Mouse (Mus musculus): Measurements from ENCODE around the gene Smyd5. TPM values are rescaled to one million over a fixed set of nuclear protein-coding genes. Genes with fewer than 3 reads are reported as not detected.
"Not testable (repeated sequence)": the region's sequence is repeated elsewhere in the genome, so short reads cannot be mapped to it uniquely, and the experiment has no call there.

The Smyd5 gene
- polyA plus RNA-seq, 1 experiment from 2014 or later, result 31.6 TPM

DNA sequence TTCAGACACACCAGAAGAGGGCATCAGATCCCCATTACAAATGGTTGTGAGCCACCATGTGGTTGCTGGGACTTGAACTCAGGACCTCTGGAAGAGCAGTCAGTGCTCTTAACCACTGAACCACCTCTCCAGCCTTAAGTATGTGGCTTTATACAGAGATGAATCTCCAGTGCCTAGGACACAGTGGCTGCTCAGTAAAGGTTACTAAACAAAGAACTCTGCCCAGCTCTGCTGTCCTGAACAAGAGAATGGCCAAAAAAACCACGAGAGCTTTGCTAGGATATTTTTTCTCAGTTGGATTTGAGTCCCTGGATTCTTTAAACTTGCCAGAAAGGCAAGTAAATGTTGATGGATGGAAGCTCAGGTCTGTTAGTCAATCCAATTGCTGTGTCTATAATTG is 18.4 kb downstream of the Smyd5 start:
- Histone ChIP-seq H3K4me3 (replicated peaks) (peak overlapping the region; percentile 90), H3K36me3 (peaks cover 33% of the 10 kb centered on the region), H3K4me2 (peak overlapping the region; percentile 97), H3K27ac (peak overlapping the region; percentile 85), H3K9ac (peak overlapping the region; percentile 89), H3K4me1 (replicated peaks) (peaks cover 42% of the 10 kb centered on the region)
- not testable (repeated sequence) for H3K27me3 ChIP-seq; ATAC-seq (ENCODE audit: low read depth); H3K9me3 ChIP-seq (replicated peaks); DNase-seq
- WGBS (ENCODE audit: insufficient replicate concordance), result 34% methylated on average over 1 of the region's 1 CpGs

DNA sequence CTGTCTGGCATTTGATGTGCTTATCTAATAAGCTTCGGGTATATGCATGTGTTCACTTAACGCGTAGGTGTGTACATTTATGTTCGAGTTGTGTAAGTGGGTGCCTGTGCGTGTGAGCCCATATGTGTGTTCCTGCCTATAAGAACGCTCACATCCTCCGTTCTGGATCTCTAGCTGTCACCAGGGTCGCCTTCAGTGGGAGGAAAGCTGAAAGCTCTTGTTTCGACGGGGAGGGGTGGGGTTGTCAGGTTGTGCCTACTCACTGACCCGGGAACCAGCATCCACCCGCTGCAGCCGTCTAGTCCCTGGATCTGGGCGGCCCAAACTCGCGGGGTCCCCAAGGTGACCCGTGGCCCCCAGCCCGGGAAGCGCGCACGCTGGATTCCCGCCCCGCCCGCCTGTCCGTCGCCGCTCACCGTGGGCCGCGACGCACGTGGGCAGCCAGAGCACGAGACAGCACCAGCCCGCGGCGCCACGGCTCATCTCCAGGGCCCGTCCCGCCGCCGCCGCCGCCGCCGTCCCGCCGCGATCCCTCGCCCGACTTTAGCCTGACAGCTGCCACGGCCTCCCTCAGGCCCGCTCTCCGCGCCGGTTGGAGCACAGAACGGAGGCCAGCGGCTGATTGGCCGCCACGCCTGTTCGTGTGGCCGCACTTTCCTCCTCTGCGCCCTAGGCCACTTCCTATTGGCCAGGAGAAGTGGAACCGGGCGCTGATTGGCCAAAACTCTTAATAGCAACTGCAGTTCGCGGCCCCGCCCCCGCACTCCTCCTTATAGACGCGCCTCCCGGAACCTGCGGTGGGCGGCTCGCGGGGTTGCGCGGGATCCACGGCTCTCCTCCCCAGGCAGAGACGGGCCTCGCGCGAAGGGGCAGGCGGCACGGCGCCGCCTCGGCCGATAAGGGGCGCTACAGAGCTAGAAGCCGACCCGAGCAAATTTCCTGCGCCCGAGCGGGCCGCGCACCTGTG is 19.2 kb downstream of the Smyd5 start, which contains the start of gene Cct7:
Gene Cct7, plus strand, starts transcription at position 818 of the 967 bp plus-strand sequence.
- peak within 1 kb of the TSS; percentile 93 for H3K9ac ChIP-seq

DNA sequence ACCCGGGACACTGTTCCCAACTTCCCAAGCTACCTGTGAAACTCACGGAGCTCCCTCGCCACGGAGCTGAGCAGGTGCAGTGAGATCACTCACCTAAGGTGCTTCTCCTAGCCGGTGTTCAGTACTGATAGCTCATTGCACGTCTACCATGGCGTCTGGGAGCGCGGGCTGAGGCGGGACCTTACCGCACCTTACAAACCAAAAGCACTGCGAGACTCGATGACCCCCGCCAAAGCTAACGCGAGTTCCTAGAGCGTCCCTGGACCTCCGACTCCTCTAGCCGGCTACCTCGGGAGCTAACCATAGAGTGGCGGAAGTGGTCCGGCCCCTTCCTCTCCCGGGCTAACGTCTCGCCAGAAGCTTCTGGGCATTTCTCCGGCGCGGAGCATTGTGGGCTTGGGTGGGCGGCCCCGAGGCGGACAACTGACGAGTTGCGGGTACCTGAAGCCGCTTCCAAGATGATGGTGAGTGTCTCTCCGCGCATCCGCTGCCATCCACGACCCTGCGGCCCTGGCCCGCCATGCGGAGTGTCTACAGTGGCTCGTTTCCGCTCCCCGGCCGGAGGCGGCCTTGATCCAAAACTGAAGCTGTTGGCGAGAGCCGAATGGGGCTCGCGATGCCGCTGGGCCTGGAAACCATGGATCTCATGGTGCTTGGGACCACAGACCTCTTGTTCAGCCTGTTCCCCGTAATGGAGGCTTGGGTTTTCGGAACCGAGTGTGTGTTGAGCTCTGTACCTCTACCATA is 20.0 kb downstream of the Smyd5 start, which contains the start of gene Pradc1:
Gene Pradc1, minus strand, starts transcription at position 307 of the 747 bp plus-strand sequence.
- Histone ChIP-seq H3K9me3 (replicated peaks) (no peaks in the 10 kb centered on the region), H3K4me2 (peak within 1 kb of the TSS; percentile 97), H3K27ac (peak within 1 kb of the TSS; percentile 94), H3K4me1 (replicated peaks) (peaks cover 58% of the 10 kb centered on the region), H3K36me3 (peaks cover 18% of the 10 kb centered on the region), H3K4me3 (replicated peaks) (peak within 1 kb of the TSS; percentile 90), H3K9ac (peak within 1 kb of the TSS; percentile 93), H3K27me3 (no peaks in the 10 kb centered on the region)
- ATAC-seq (ENCODE audit: low read depth), result peak; percentile 68
- WGBS (ENCODE audit: insufficient replicate concordance), result under 1% methylated on average over 54 of the region's 54 CpGs
- DNase-seq, result peak; percentile 93

More for the DNA sequence above, 19.2 kb downstream of the Smyd5 start, which contains the start of gene Cct7:
- Histone ChIP-seq H3K27me3 (no peaks in the 10 kb centered on the region), H3K36me3 (peaks cover 25% of the 10 kb centered on the region), H3K4me2 (peak within 1 kb of the TSS; percentile 97), H3K4me3 (replicated peaks) (peak within 1 kb of the TSS; percentile 90), H3K4me1 (replicated peaks) (peaks cover 50% of the 10 kb centered on the region), H3K27ac (peak within 1 kb of the TSS; percentile 94), H3K9me3 (replicated peaks) (no peaks in the 10 kb centered on the region)
- WGBS (ENCODE audit: insufficient replicate concordance), result under 1% methylated on average over 92 of the region's 96 CpGs
- ATAC-seq (ENCODE audit: low read depth) (peak; percentile 93), DNase-seq (peak; percentile 98)

DNA sequence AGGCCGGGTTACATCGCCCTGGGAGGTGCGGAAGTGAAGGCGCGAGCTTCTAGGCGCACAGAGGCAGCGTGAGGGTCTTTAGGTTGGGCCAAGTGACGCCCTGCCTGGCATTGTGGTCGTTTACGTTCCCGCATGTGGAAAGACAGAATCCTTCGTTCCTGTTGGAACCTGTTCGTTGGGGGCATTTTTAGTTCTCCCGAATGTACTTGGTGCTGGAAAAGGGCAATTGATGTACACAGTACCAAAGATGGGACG is 20.5 kb downstream of the Smyd5 start:
- Histone ChIP-seq H3K4me2 (peak overlapping the region; percentile 97), H3K36me3 (peaks cover 18% of the 10 kb centered on the region), H3K9ac (peak overlapping the region; percentile 93), H3K4me1 (replicated peaks) (peaks cover 63% of the 10 kb centered on the region), H3K27me3 (no peaks in the 10 kb centered on the region), H3K9me3 (replicated peaks) (no peaks in the 10 kb centered on the region), H3K27ac (peak overlapping the region; percentile 94), H3K4me3 (replicated peaks) (peak overlapping the region; percentile 90)
- WGBS (ENCODE audit: insufficient replicate concordance), result under 1% methylated on average over 15 of the region's 15 CpGs
- ATAC-seq (ENCODE audit: low read depth) (no peak), DNase-seq (no peak)

DNA sequence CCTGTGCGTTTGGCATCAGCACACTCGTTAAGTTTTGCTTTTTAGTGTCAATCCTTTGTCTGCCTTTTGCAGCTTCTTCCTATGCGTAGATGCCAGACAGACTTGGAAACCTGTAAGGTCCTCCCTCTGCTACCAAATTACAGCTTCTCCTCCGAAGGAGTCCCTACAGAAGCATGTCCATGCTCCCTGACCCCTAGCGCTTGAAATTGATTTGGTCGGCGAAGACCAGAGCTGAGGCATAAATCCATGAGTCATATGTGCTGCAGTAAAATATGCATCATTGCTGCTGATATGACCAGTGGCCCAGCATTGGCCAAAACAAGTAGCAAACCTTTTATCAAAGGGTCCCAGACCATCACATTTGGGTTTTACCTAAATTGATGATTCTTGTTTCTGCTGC is 21.0 kb downstream of the Smyd5 start:
- Histone ChIP-seq H3K9ac (peak overlapping the region; percentile 93), H3K27me3 (no peaks in the 10 kb centered on the region), H3K36me3 (peaks cover 18% of the 10 kb centered on the region), H3K4me3 (replicated peaks) (peak overlapping the region; percentile 90), H3K4me1 (replicated peaks) (peaks cover 68% of the 10 kb centered on the region), H3K9me3 (replicated peaks) (no peaks in the 10 kb centered on the region), H3K4me2 (peak overlapping the region; percentile 97), H3K27ac (peak overlapping the region; percentile 94)
- WGBS (ENCODE audit: insufficient replicate concordance), result 3% methylated on average over 7 of the region's 7 CpGs
- ATAC-seq (ENCODE audit: low read depth) (no peak), DNase-seq (peak; percentile 48)

DNA sequence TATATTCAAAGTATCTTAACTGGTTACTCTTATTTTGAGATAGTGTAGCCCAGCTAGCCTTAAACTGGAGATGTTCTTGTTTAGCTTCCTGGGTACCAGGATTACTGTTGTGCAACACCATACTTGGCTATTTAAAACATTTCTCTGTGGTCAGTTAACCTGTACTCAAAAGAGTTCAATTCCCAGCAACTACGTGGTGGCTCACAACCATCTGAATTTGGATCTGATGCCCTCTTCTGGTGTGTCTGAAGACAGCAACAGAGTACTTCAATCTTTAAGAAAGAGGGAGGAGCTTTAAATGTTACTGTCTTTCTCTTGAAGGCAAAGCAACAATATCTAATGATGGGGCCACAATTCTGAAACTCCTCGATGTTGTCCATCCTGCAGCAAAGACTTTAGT is 27.8 kb downstream of the Smyd5 start:
- Histone ChIP-seq H3K9ac (no peak overlapping the region), H3K9me3 (replicated peaks) (no peaks in the 10 kb centered on the region), H3K4me1 (replicated peaks) (peaks cover 38% of the 10 kb centered on the region), H3K4me2 (no peak overlapping the region), H3K27ac (no peak overlapping the region), H3K27me3 (no peaks in the 10 kb centered on the region), H3K36me3 (peaks cover 78% of the 10 kb centered on the region), H3K4me3 (replicated peaks) (no peak overlapping the region)
- 73% methylated on average over 2 of the region's 2 CpGs for WGBS (ENCODE audit: insufficient replicate concordance)
- ATAC-seq (ENCODE audit: low read depth), result no peak
- DNase-seq, result no peak

DNA sequence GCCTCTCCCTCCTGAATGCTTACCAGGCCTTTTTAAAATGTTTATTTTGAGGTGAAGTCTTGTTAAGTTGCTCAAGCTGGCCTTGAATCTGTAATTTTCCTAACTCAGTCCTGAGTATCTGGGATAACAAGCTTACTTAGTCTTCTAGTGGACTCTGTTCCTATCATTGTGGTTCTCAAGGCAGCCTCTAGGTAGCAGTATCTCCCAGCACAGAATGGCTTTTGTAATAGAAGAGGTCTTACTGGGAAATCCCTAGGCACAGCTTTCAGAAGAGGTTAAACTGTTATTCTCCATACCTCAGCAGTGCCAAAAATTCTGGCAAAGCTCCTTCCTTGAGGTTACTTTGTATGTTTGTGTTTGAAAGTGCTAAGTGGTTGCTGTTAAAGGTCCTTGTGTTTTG is 33.6 kb downstream of the Smyd5 start:
- DNase-seq, result no peak

DNA sequence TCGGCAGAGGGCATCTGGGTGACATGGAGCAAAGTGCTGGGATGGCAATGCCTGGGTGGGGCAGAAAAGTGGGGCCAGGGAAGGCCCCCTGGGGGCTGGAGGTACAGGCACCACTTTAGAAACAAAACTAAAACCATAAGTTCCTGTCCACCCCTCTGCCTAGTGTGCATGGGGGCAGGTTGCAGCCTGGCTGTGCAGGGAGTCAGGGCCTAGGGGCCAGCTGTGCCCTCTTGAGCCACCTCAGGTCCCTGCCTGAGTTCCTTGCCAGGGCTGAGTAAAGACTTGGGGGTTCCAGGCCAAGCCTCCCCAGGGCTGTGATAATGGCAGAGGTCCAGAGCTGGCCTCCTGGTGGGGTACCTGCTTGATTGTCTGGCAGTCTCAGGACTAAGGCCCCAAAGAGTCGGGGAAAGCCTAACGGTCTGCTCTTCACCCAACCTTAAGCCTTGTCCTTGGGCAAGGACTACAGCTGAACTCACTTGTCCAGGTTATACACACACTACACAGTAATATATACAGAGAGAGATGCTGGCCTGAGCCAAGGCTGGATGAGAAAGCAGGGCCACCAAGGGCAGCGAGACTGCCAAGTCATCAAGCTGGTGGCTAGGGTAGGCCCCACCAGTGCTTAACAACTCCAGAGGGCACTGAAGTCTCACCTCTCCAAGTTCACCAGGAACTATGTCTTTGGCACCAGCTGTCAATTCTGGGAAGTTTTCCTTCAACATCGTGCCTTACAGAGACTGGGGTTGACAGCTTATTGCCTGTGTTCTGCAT is 38.1 kb downstream of the Smyd5 start:
- H3K9me3 ChIP-seq (replicated peaks), result no peaks in the 10 kb centered on the region
- no peak overlapping the region for H3K9ac ChIP-seq
- H3K27me3 ChIP-seq, result 0 out of 2 replicates have a peak, but pooled peaks cover 5% of the 10 kb centered on the region
- DNase-seq (no peak), ATAC-seq (ENCODE audit: low read depth) (0 out of 2 replicates have a peak, but pooled peaks have one; percentile 9)
- no peaks in the 10 kb centered on the region for H3K4me1 ChIP-seq (replicated peaks)
- H3K36me3 ChIP-seq, result peaks cover 51% of the 10 kb centered on the region
- no peak overlapping the region for H3K27ac ChIP-seq
- 58% methylated on average over 5 of the region's 5 CpGs for WGBS (ENCODE audit: insufficient replicate concordance)
- no peak overlapping the region for H3K4me3 ChIP-seq (replicated peaks)
- no peak overlapping the region for H3K4me2 ChIP-seq

More for the DNA sequence above, 33.6 kb downstream of the Smyd5 start:
- Histone ChIP-seq H3K36me3 (peaks cover 96% of the 10 kb centered on the region), H3K9me3 (replicated peaks) (no peaks in the 10 kb centered on the region), H3K9ac (no peak overlapping the region), H3K4me2 (no peak overlapping the region), H3K27ac (no peak overlapping the region), H3K4me1 (replicated peaks) (no peaks in the 10 kb centered on the region), H3K4me3 (replicated peaks) (no peak overlapping the region), H3K27me3 (no peaks in the 10 kb centered on the region)
- no peak for ATAC-seq (ENCODE audit: low read depth)

DNA sequence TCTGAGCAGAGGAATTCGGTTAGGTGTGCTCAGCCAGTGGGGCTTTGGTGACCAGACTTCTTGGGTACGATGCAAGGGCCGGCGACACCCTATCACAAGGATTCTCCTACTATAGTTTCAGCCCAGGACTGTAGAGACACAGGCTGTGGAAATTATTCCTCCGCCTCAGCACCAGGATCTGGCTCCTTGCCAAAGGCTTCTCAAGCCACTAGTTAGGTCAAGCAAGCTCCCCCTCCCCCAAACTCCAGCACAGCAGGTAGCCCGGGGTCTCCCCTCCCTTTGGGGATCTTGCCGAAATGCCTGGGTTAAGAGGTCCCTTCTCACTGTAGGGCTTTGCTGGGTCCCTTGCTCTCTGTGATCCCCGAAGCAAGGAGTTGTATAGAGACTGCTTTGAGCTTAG is 40.2 kb downstream of the Smyd5 start:
- H3K9me3 ChIP-seq (replicated peaks), result no peaks in the 10 kb centered on the region
- WGBS (ENCODE audit: insufficient replicate concordance), result 58% methylated on average over 8 of the region's 8 CpGs
- no peak overlapping the region for H3K4me2 ChIP-seq
- H3K36me3 ChIP-seq, result peaks cover 30% of the 10 kb centered on the region
- H3K9ac ChIP-seq, result no peak overlapping the region
- H3K4me1 ChIP-seq (replicated peaks), result no peaks in the 10 kb centered on the region
- 0 out of 2 replicates have a peak, but pooled peaks cover 9% of the 10 kb centered on the region for H3K27me3 ChIP-seq
- no peak overlapping the region for H3K27ac ChIP-seq
- DNase-seq, result no peak
- ATAC-seq (ENCODE audit: low read depth), result no peak
- no peak overlapping the region for H3K4me3 ChIP-seq (replicated peaks)

DNA sequence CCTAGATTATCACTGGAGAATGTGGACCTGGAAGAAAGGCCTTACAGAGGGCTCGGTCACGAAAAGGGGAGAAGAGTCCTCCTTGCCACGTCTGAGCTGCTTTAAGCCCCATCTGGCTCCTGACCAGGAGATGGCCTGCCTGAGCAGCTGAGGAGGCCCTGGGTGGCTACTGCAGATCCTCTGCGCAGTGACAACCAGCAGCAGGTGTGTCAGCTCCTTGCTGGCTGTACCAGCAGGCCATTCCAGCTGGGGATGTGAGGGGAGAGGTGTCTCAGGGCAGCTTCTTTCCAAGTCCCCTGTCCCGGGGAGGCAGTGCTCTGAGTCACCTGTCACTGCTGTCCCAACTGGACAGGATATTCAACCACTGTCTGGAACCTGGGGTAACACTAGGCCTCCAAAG is 40.8 kb downstream of the Smyd5 start:
- no peaks in the 10 kb centered on the region for H3K9me3 ChIP-seq (replicated peaks)
- WGBS (ENCODE audit: insufficient replicate concordance), result 47% methylated on average over 5 of the region's 5 CpGs
- no peaks in the 10 kb centered on the region for H3K4me1 ChIP-seq (replicated peaks)
- DNase-seq (no peak), ATAC-seq (ENCODE audit: low read depth) (no peak)
- H3K27me3 ChIP-seq, result 0 out of 2 replicates have a peak, but pooled peaks cover 13% of the 10 kb centered on the region
- H3K4me3 ChIP-seq (replicated peaks), result no peak overlapping the region
- H3K36me3 ChIP-seq, result peaks cover 24% of the 10 kb centered on the region
- H3K9ac ChIP-seq, result no peak overlapping the region
- H3K27ac ChIP-seq, result no peak overlapping the region
- H3K4me2 ChIP-seq, result no peak overlapping the region

DNA sequence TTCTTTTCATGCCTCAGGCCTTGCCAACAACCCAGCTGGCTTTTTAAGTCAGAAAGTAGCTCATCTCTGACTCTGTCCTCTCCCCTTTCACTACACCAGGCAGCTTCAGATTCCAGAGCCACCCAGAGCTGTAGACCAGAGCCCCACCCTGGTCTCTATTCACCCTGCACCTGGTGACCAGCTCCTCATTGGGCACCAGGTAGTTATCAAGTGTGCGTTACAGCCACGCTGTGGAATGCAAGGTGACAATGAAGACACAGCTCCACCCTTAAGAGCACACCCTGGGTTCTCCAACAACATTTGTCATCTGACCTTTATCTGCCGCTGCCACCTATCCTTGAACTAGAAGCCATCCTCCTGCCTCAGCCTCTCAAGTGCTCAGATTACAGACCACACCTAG is 43.8 kb downstream of the Smyd5 start:
- Histone ChIP-seq H3K27me3 (peaks cover 34% of the 10 kb centered on the region), H3K4me1 (replicated peaks) (no peaks in the 10 kb centered on the region), H3K4me2 (no peak overlapping the region), H3K9me3 (replicated peaks) (no peaks in the 10 kb centered on the region), H3K4me3 (replicated peaks) (no peak overlapping the region), H3K27ac (no peak overlapping the region), H3K9ac (no peak overlapping the region), H3K36me3 (no peaks in the 10 kb centered on the region)
- no peak for ATAC-seq (ENCODE audit: low read depth)
- 55% methylated on average over 3 of the region's 3 CpGs for WGBS (ENCODE audit: insufficient replicate concordance)
- no peak for DNase-seq
